Mouse (Mus musculus): Measurements from ENCODE around the gene Prr14l. TPM values are rescaled to one million over a fixed set of nuclear protein-coding genes. Genes with fewer than 3 reads are reported as not detected.
"Not testable (repeated sequence)": the region's sequence is repeated elsewhere in the genome, so short reads cannot be mapped to it uniquely, and the experiment has no call there.

Gene Prr14l
- polyA plus RNA-seq (2016; fragmentation: Nextera tagmentation; extraction: Ambion mirVana), result 20.7 and 21.8 TPM in 2 replicates

GRCm38 (mm10) chr5:32853731-32854507, at the start of gene Prr14l:
Gene Prr14l, minus strand, starts transcription at chr5:32854256.
- WGBS, result under 1% methylated on average over 51 of the region's 51 CpGs
- Histone ChIP-seq H3K27me3 (ENCODE audit: low read depth, poor library complexity, severe bottlenecking) (no peaks in the 10 kb centered on the region), H3K4me3 (peak within 1 kb of the TSS; percentile 91), H3K4me1 (peaks cover 25% of the 10 kb centered on the region), H3K36me3 (peaks cover 26% of the 10 kb centered on the region), H3K27ac (peak within 1 kb of the TSS; percentile 95), H3K9me3 (replicated peaks) (no peaks in the 10 kb centered on the region)
- DNase-seq (ENCODE audit: low spot score), result peak; percentile 100

- Histone ChIP-seq H3K27ac (no peak overlapping the region), H3K9me3 (replicated peaks) (no peaks in the 10 kb centered on the region), H3K4me3 (no peak overlapping the region), H3K4me1 (no peaks in the 10 kb centered on the region), H3K27me3 (ENCODE audit: low read depth, poor library complexity, severe bottlenecking) (no peaks in the 10 kb centered on the region), H3K36me3 (peaks cover 96% of the 10 kb centered on the region)
- DNase-seq (ENCODE audit: low spot score), result no peak
- WGBS, result 79% methylated on average over 3 of the region's 3 CpGs
Measured at GRCm38 (mm10) chr5:32886739-32887138, 32.7 kb upstream of the Prr14l start.

GRCm38 (mm10) chr5:32872346-32872745, 18.3 kb upstream of the Prr14l start:
- no peak overlapping the region for H3K4me3 ChIP-seq
- DNase-seq (ENCODE audit: low spot score), result no peak
- H3K27me3 ChIP-seq (ENCODE audit: low read depth, poor library complexity, severe bottlenecking), result no peaks in the 10 kb centered on the region
- peaks cover 92% of the 10 kb centered on the region for H3K36me3 ChIP-seq
- 95% methylated on average over 5 of the region's 5 CpGs for WGBS
- no peaks in the 10 kb centered on the region for H3K4me1 ChIP-seq
- H3K27ac ChIP-seq, result no peak overlapping the region
- H3K9me3 ChIP-seq (replicated peaks), result no peaks in the 10 kb centered on the region

GRCm38 (mm10) chr5:32869389-32870024, 15.5 kb upstream of the Prr14l start:
- no peak overlapping the region for H3K4me3 ChIP-seq
- 95% methylated on average over 5 of the region's 5 CpGs for WGBS

GRCm38 (mm10) chr5:32863253-32864228, 9.5 kb upstream of the Prr14l start, which contains the start of gene Depdc5:
Gene Depdc5, plus strand, starts transcription at chr5:32863701.
- WGBS, result under 1% methylated on average over 64 of the region's 64 CpGs
- peaks cover 10% of the 10 kb centered on the region for H3K4me1 ChIP-seq

More at GRCm38 (mm10) chr5:32869389-32870024, 15.5 kb upstream of the Prr14l start:
- Histone ChIP-seq H3K9me3 (replicated peaks) (no peaks in the 10 kb centered on the region), H3K27ac (no peak overlapping the region), H3K4me1 (peaks cover 4% of the 10 kb centered on the region), H3K36me3 (peaks cover 84% of the 10 kb centered on the region), H3K27me3 (ENCODE audit: low read depth, poor library complexity, severe bottlenecking) (no peaks in the 10 kb centered on the region)
- no peak for DNase-seq (ENCODE audit: low spot score)

GRCm38 (mm10) chr5:32862469-32863132, 8.5 kb upstream of the Prr14l start:
- 74% methylated on average over 6 of the region's 6 CpGs for WGBS
- Histone ChIP-seq H3K27ac (peak overlapping the region; percentile 90), H3K4me1 (peaks cover 11% of the 10 kb centered on the region), H3K9me3 (replicated peaks) (no peaks in the 10 kb centered on the region), H3K36me3 (peaks cover 22% of the 10 kb centered on the region), H3K27me3 (ENCODE audit: low read depth, poor library complexity, severe bottlenecking) (no peaks in the 10 kb centered on the region), H3K4me3 (peak overlapping the region; percentile 84)
- DNase-seq (ENCODE audit: low spot score), result no peak

More at GRCm38 (mm10) chr5:32863253-32864228, 9.5 kb upstream of the Prr14l start, which contains the start of gene Depdc5:
- Histone ChIP-seq H3K27ac (peak within 1 kb of the TSS; percentile 90), H3K9me3 (replicated peaks) (no peaks in the 10 kb centered on the region), H3K4me3 (peak within 1 kb of the TSS; percentile 84), H3K27me3 (ENCODE audit: low read depth, poor library complexity, severe bottlenecking) (no peaks in the 10 kb centered on the region), H3K36me3 (peaks cover 32% of the 10 kb centered on the region)
- peak; percentile 97 for DNase-seq (ENCODE audit: low spot score)

GRCm38 (mm10) chr5:32861082-32861481, 7.0 kb upstream of the Prr14l start:
- Histone ChIP-seq H3K9me3 (replicated peaks) (no peaks in the 10 kb centered on the region), H3K27me3 (ENCODE audit: low read depth, poor library complexity, severe bottlenecking) (no peaks in the 10 kb centered on the region), H3K4me1 (peaks cover 13% of the 10 kb centered on the region), H3K27ac (no peak overlapping the region), H3K4me3 (no peak overlapping the region), H3K36me3 (peaks cover 8% of the 10 kb centered on the region)
- no peak for DNase-seq (ENCODE audit: low spot score)
- 84% methylated on average over 1 of the region's 1 CpGs for WGBS

GRCm38 (mm10) chr5:32857781-32858220, 3.7 kb upstream of the Prr14l start:
- H3K4me3 ChIP-seq, result peak overlapping the region; percentile 53
- no peaks in the 10 kb centered on the region for H3K27me3 ChIP-seq (ENCODE audit: low read depth, poor library complexity, severe bottlenecking)
- DNase-seq (ENCODE audit: low spot score), result peak; percentile 53
- peak overlapping the region; percentile 88 for H3K27ac ChIP-seq
- no peaks in the 10 kb centered on the region for H3K36me3 ChIP-seq
- 5% methylated on average over 6 of the region's 6 CpGs for whole genome bisulfite sequencing
- H3K4me1 ChIP-seq, result peaks cover 14% of the 10 kb centered on the region
- H3K9me3 ChIP-seq (replicated peaks), result no peaks in the 10 kb centered on the region

GRCm38 (mm10) chr5:32855274-32855673, 1.2 kb upstream of the Prr14l start:
- Histone ChIP-seq H3K4me1 (peaks cover 25% of the 10 kb centered on the region), H3K36me3 (peaks cover 20% of the 10 kb centered on the region)
- H3K4me3 ChIP-seq; H3K27ac ChIP-seq; H3K27me3 ChIP-seq (ENCODE audit: low read depth, poor library complexity, severe bottlenecking); DNase-seq (ENCODE audit: low spot score); H3K9me3 ChIP-seq (replicated peaks): not testable (repeated sequence)
- 98% methylated on average over 3 of the region's 3 CpGs for WGBS

GRCm38 (mm10) chr5:32854818-32855217, 762 bp upstream of the Prr14l start:
- H3K4me3 ChIP-seq, result peak overlapping the region; percentile 91
- WGBS, result 88% methylated on average over 4 of the region's 4 CpGs
- DNase-seq (ENCODE audit: low spot score), result no peak

GRCm38 (mm10) chr5:32852026-32852425, 2.0 kb downstream of the Prr14l start:
- H3K36me3 ChIP-seq, result peaks cover 45% of the 10 kb centered on the region
- H3K4me1 ChIP-seq, result peaks cover 22% of the 10 kb centered on the region
- no peak for DNase-seq (ENCODE audit: low spot score)
- H3K27me3 ChIP-seq (ENCODE audit: low read depth, poor library complexity, severe bottlenecking), result no peaks in the 10 kb centered on the region
- WGBS, result 84% methylated on average over 6 of the region's 6 CpGs
- 0 out of 2 replicates have a peak overlapping the region, but pooled peaks have one; percentile 10 for H3K4me3 ChIP-seq
- no peak overlapping the region for H3K27ac ChIP-seq
- no peaks in the 10 kb centered on the region for H3K9me3 ChIP-seq (replicated peaks)

More at GRCm38 (mm10) chr5:32854818-32855217, 762 bp upstream of the Prr14l start:
- H3K9me3 ChIP-seq (replicated peaks), result no peaks in the 10 kb centered on the region
- H3K36me3 ChIP-seq, result peaks cover 22% of the 10 kb centered on the region
- peak overlapping the region; percentile 78 for H3K27ac ChIP-seq
- peaks cover 25% of the 10 kb centered on the region for H3K4me1 ChIP-seq
- H3K27me3 ChIP-seq (ENCODE audit: low read depth, poor library complexity, severe bottlenecking), result no peaks in the 10 kb centered on the region

GRCm38 (mm10) chr5:32849580-32849979, 4.5 kb downstream of the Prr14l start:
- WGBS, result 95% methylated on average over 3 of the region's 3 CpGs
- not testable (repeated sequence) for H3K27ac ChIP-seq; H3K27me3 ChIP-seq (ENCODE audit: low read depth, poor library complexity, severe bottlenecking); DNase-seq (ENCODE audit: low spot score); H3K4me3 ChIP-seq; H3K9me3 ChIP-seq (replicated peaks)
- H3K36me3 ChIP-seq, result peaks cover 70% of the 10 kb centered on the region
- H3K4me1 ChIP-seq, result peaks cover 21% of the 10 kb centered on the region

Data from limb, embryonic 10.5 days (tissue).